Mouse (Mus musculus): Measurements from ENCODE around the gene Esr1. TPM values are rescaled to one million over a fixed set of nuclear protein-coding genes. Genes with fewer than 3 reads are reported as not detected.
"Not testable (repeated sequence)": the region's sequence is repeated elsewhere in the genome, so short reads cannot be mapped to it uniquely, and the experiment has no call there.

The Esr1 gene
- polyA plus RNA-seq, 1 experiment from 2014 or later: 0.05 TPM

- H3K27me3 ChIP-seq: no peaks in the 10 kb centered on the region
- H3K27ac ChIP-seq: no peak overlapping the region
- ATAC-seq (ENCODE audit: low FRiP score): no peak
- no peak overlapping the region for H3K4me3 ChIP-seq (replicated peaks)
- H3K36me3 ChIP-seq (replicated peaks): no peaks in the 10 kb centered on the region
- 84% methylated on average over 2 of the region's 2 CpGs for WGBS
- H3K9me3 ChIP-seq: no peaks in the 10 kb centered on the region
- no peaks in the 10 kb centered on the region for H3K4me1 ChIP-seq
- no peak overlapping the region for H3K9ac ChIP-seq
- no peak overlapping the region for H3K4me2 ChIP-seq
These were observed 58.7 kb downstream of the Esr1 start for GRCm38 (mm10) chr10:4670053-4670452.

GRCm38 (mm10) chr10:4671876-4672275 lies 60.5 kb downstream of the Esr1 start:
- WGBS: 80% methylated on average over 3 of the region's 3 CpGs
- no peak for ATAC-seq (ENCODE audit: low FRiP score)
- Histone ChIP-seq H3K27me3 (no peaks in the 10 kb centered on the region), H3K9me3 (no peaks in the 10 kb centered on the region), H3K36me3 (replicated peaks) (no peaks in the 10 kb centered on the region), H3K4me1 (no peaks in the 10 kb centered on the region), H3K27ac (no peak overlapping the region), H3K4me2 (no peak overlapping the region), H3K4me3 (replicated peaks) (no peak overlapping the region), H3K9ac (no peak overlapping the region)

- no peak overlapping the region for H3K9ac ChIP-seq
- no peak overlapping the region for H3K4me3 ChIP-seq (replicated peaks)
These were observed 62.0 kb downstream of the Esr1 start for GRCm38 (mm10) chr10:4673311-4673816.

GRCm38 (mm10) chr10:4674983-4675592 lies 63.7 kb downstream of the Esr1 start:
- H3K4me1 ChIP-seq; H3K9me3 ChIP-seq; H3K9ac ChIP-seq; H3K4me2 ChIP-seq; H3K27ac ChIP-seq; H3K4me3 ChIP-seq (replicated peaks); H3K27me3 ChIP-seq; H3K36me3 ChIP-seq (replicated peaks): not testable (repeated sequence)
- ATAC-seq (ENCODE audit: low FRiP score): peak; percentile 68; the same call in 1 of the 2 replicates
- 25% methylated on average over 14 of the region's 14 CpGs for WGBS

More at GRCm38 (mm10) chr10:4673311-4673816, 62.0 kb downstream of the Esr1 start:
- H3K4me2 ChIP-seq: no peak overlapping the region
- H3K27ac ChIP-seq: no peak overlapping the region
- no peaks in the 10 kb centered on the region for H3K27me3 ChIP-seq
- no peak for ATAC-seq (ENCODE audit: low FRiP score)
- 94% methylated on average over 4 of the region's 4 CpGs for WGBS
- no peaks in the 10 kb centered on the region for H3K9me3 ChIP-seq
- H3K36me3 ChIP-seq (replicated peaks): no peaks in the 10 kb centered on the region
- H3K4me1 ChIP-seq: no peaks in the 10 kb centered on the region

- H3K4me2 ChIP-seq: no peak overlapping the region
- H3K4me3 ChIP-seq (replicated peaks): no peak overlapping the region
- 86% methylated on average over 5 of the region's 5 CpGs for WGBS
- no peak overlapping the region for H3K9ac ChIP-seq
- H3K27ac ChIP-seq: no peak overlapping the region
- no peak for ATAC-seq (ENCODE audit: low FRiP score)
- H3K9me3 ChIP-seq: no peaks in the 10 kb centered on the region
- no peaks in the 10 kb centered on the region for H3K36me3 ChIP-seq (replicated peaks)
- H3K27me3 ChIP-seq: no peaks in the 10 kb centered on the region
- no peaks in the 10 kb centered on the region for H3K4me1 ChIP-seq
These were observed 71.7 kb downstream of the Esr1 start for GRCm38 (mm10) chr10:4683106-4683505.

- Histone ChIP-seq H3K4me2 (no peak overlapping the region), H3K9me3 (no peaks in the 10 kb centered on the region), H3K36me3 (replicated peaks) (no peaks in the 10 kb centered on the region), H3K27me3 (no peaks in the 10 kb centered on the region), H3K9ac (no peak overlapping the region), H3K4me1 (no peaks in the 10 kb centered on the region), H3K27ac (no peak overlapping the region), H3K4me3 (replicated peaks) (no peak overlapping the region)
- 94% methylated on average over 12 of the region's 12 CpGs for WGBS
- no peak for ATAC-seq (ENCODE audit: low FRiP score)
These were observed 72.4 kb downstream of the Esr1 start for GRCm38 (mm10) chr10:4683711-4684265.

- Histone ChIP-seq H3K9ac (no peak overlapping the region), H3K27ac (no peak overlapping the region), H3K27me3 (no peaks in the 10 kb centered on the region), H3K4me2 (no peak overlapping the region), H3K9me3 (no peaks in the 10 kb centered on the region), H3K4me1 (no peaks in the 10 kb centered on the region), H3K4me3 (replicated peaks) (no peak overlapping the region), H3K36me3 (replicated peaks) (no peaks in the 10 kb centered on the region)
- WGBS: 86% methylated on average over 7 of the region's 7 CpGs
- ATAC-seq (ENCODE audit: low FRiP score): no peak
These were observed 83.0 kb downstream of the Esr1 start for GRCm38 (mm10) chr10:4694336-4694865.

GRCm38 (mm10) chr10:4709915-4710314 lies 98.5 kb downstream of the Esr1 start:
- no peak overlapping the region for H3K9ac ChIP-seq
- ATAC-seq (ENCODE audit: low FRiP score): peak; percentile 50
- peaks cover 15% of the 10 kb centered on the region for H3K4me1 ChIP-seq
- peak overlapping the region; percentile 24 for H3K4me3 ChIP-seq (replicated peaks)
- peak overlapping the region; percentile 51 for H3K4me2 ChIP-seq
- WGBS: 2% methylated on average over 15 of the region's 15 CpGs
- no peak overlapping the region for H3K27ac ChIP-seq
- H3K27me3 ChIP-seq: peaks cover 49% of the 10 kb centered on the region
- H3K36me3 ChIP-seq (replicated peaks): no peaks in the 10 kb centered on the region
- H3K9me3 ChIP-seq: no peaks in the 10 kb centered on the region

GRCm38 (mm10) chr10:4711434-4711833 lies 100.0 kb downstream of the Esr1 start:
- peaks cover 49% of the 10 kb centered on the region for H3K27me3 ChIP-seq
- H3K4me3 ChIP-seq (replicated peaks): no peak overlapping the region
- peaks cover 15% of the 10 kb centered on the region for H3K4me1 ChIP-seq
- H3K9me3 ChIP-seq: no peaks in the 10 kb centered on the region
- no peaks in the 10 kb centered on the region for H3K36me3 ChIP-seq (replicated peaks)
- peak overlapping the region; percentile 93; the same call in 1 of the 2 replicates for H3K4me2 ChIP-seq
- no peak overlapping the region for H3K27ac ChIP-seq
- no peak for ATAC-seq (ENCODE audit: low FRiP score)
- H3K9ac ChIP-seq: no peak overlapping the region
- WGBS: 48% methylated on average over 5 of the region's 5 CpGs

- H3K36me3 ChIP-seq (replicated peaks): no peaks in the 10 kb centered on the region
- peak overlapping the region; percentile 55 for H3K9ac ChIP-seq
- peak overlapping the region; percentile 47 for H3K4me3 ChIP-seq (replicated peaks)
- peak overlapping the region; percentile 93 for H3K4me2 ChIP-seq
- peaks cover 15% of the 10 kb centered on the region for H3K4me1 ChIP-seq
- 1% methylated on average over 64 of the region's 68 CpGs for WGBS
- no peak overlapping the region for H3K27ac ChIP-seq
- peaks cover 49% of the 10 kb centered on the region for H3K27me3 ChIP-seq
- ATAC-seq (ENCODE audit: low FRiP score): peak; percentile 53
- H3K9me3 ChIP-seq: no peaks in the 10 kb centered on the region
These were observed 100.9 kb downstream of the Esr1 start for GRCm38 (mm10) chr10:4712061-4712908.

- Histone ChIP-seq H3K27me3 (peaks cover 45% of the 10 kb centered on the region), H3K9me3 (no peaks in the 10 kb centered on the region), H3K27ac (no peak overlapping the region), H3K4me1 (peaks cover 15% of the 10 kb centered on the region), H3K4me3 (replicated peaks) (no peak overlapping the region), H3K9ac (no peak overlapping the region), H3K4me2 (no peak overlapping the region), H3K36me3 (replicated peaks) (no peaks in the 10 kb centered on the region)
- no peak for ATAC-seq (ENCODE audit: low FRiP score)
- 64% methylated on average over 10 of the region's 10 CpGs for WGBS
These were observed 102.0 kb downstream of the Esr1 start for GRCm38 (mm10) chr10:4713398-4713797.

- Histone ChIP-seq H3K27me3 (no peaks in the 10 kb centered on the region), H3K9ac (no peak overlapping the region), H3K9me3 (no peaks in the 10 kb centered on the region), H3K4me2 (no peak overlapping the region), H3K36me3 (replicated peaks) (no peaks in the 10 kb centered on the region), H3K4me3 (replicated peaks) (no peak overlapping the region), H3K27ac (no peak overlapping the region), H3K4me1 (no peaks in the 10 kb centered on the region)
- ATAC-seq (ENCODE audit: low FRiP score): no peak
- 45% methylated on average over 3 of the region's 3 CpGs for WGBS
These were observed 113.5 kb downstream of the Esr1 start for GRCm38 (mm10) chr10:4724851-4725250.
